Mouse (Mus musculus): ENCODE measurements at regions not wholly inside any gene's neighbourhood (a gene's known extent, or its start where the extent isn't known, plus 50 kb on each side); places are given as distances from the start of the nearest gene placed in this dataset.
A peak's percentile ranks its signal among the peaks of the same experiment; 100 is the strongest.
"Not testable (repeated sequence)": the region's sequence is repeated elsewhere in the genome, so short reads cannot be mapped to it uniquely, and the experiment has no call there.

DNA sequence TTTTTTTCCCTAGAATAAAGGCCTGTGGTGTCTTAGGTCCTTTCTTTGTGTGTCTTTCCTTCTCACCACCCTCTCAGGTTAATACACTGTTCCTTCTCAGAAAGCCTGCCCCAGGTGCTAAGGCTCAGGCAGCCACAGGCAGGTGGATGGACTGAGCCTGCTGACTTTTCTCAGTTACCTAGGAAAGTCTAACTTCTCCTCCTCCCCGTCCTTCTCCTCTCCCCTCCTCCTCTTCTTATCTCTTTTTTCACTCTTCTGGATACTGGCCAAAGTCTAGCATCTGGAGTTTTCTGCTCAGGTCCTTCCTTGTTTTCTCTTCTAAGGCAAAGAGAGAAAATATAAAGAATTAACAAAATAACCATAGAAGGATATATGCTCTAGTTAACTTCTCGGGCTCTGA, 260.5 kb downstream of the Dad1 start:
- DNase-seq (ENCODE audit: low spot score): no peak

- DNase-seq (ENCODE audit: low spot score): no peak
Measured at GRCm38 (mm10) chr14:53992712-53993286, 261.1 kb downstream of the Dad1 start.

DNA sequence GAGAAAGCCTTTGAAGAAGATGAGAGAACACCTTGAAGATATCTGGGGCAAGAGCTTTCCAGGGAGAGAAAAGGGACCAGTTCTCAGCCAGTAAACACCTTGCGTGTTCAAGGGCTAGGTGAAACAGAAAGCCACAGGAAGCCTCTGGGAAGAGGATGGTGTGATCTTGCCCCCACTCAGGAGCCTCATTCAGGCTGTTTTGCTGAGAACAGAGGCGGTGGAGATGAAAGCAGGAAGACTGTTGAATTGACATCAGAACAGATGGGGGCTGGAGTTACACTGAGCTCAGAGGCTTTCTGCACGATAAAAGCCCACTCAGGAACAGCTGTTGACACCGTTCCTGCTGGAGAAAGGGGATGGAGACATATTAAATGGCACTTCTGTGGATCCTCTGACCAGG, 262.5 kb downstream of the Dad1 start:
- no peak for DNase-seq (ENCODE audit: low spot score)

GRCm38 (mm10) chr14:53980771-53981170, 273.1 kb downstream of the Dad1 start:
- DNase-seq (ENCODE audit: low spot score): no peak

GRCm38 (mm10) chr14:53961426-53961825, 292.5 kb downstream of the Dad1 start:
- DNase-seq (ENCODE audit: low spot score): not testable (repeated sequence)

DNA sequence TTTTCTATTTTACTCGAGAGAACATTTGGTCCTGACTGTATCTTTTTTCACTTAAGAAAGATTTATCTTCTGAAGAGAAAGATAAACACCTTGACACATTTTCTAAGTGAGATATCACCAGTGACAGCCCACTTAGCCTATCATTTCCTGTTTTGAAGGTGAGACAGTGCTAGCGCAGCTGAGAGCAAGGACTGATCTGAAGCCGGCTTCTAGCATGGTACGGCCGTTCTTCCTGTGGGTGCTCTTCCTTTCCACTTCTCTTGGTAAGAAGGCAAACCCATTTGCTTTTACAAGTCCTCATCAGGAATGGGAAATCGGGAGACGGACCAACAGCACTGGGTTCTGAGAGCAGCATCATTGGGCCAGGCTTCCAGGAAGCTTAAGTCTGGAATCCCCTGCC, 293.1 kb downstream of the Dad1 start:
- DNase-seq (ENCODE audit: low spot score): no peak

DNA sequence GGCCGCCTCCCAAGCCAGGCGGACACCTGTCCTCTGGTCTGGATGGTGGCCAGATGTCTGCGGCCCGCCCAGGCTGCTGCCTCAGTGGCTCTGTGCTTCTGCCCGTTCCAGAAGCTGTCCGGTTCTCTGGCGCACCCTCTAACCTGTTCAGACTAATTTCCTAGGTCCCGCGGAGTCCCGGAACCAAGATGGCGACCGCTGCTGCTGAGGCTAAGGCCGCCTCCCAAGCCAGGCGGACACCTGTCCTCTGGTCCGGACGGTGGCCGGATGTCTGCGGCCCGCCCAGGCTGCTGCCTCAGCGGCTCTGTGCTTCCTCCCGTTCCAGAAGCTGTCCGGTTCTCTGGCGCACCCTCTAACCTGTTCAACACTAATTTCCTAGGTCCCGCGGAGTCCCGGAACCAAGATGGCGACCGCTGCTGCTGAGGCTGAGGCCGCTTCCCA, 318.1 kb downstream of the Dad1 start:
- not testable (repeated sequence) for DNase-seq (ENCODE audit: low spot score)

DNA sequence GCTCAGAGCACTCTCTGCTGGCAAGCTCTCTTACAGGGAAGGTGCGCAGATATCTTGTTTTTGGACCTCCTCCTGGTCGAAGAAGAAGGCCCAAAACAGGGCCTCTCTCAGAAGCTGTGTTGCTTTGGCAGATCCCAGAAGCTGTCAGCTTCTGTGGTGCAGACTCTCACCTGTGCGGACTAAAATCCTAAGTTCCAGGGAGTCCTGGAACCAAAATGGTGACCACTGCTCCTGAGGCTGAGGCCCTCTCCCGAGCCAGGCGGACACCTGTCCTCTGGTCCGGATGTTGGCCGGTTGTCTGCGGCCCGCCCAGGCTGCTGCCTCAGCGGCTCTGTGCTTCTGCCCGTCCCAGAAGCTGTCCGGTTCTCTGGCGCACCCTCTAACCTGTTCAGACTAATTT, 318.6 kb downstream of the Dad1 start:
- DNase-seq (ENCODE audit: low spot score): peak; percentile 29

GRCm38 (mm10) chr14:53910871-53911270, 343.0 kb downstream of the Dad1 start:
- no peak for DNase-seq (ENCODE audit: low spot score)

DNA sequence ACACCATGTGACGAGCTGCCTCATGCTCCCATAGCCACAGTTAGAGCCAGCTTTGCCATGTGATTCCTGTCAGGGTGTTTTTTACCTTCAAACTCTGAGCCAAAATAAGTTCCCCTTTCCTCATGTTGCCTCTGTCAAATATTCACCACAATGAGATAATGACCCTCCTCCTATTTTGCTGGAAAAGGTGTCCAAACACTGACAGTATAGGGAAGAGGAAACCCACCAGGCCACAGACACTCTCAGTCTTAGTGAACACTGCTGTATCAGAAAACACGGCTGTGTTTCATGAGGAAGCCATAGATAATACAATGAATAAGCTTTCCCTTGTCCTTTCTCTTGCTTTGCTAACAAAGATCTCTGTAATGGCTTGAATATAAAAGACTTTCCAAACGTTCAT, 349.3 kb downstream of the Dad1 start:
- DNase-seq (ENCODE audit: low spot score): no peak

DNA sequence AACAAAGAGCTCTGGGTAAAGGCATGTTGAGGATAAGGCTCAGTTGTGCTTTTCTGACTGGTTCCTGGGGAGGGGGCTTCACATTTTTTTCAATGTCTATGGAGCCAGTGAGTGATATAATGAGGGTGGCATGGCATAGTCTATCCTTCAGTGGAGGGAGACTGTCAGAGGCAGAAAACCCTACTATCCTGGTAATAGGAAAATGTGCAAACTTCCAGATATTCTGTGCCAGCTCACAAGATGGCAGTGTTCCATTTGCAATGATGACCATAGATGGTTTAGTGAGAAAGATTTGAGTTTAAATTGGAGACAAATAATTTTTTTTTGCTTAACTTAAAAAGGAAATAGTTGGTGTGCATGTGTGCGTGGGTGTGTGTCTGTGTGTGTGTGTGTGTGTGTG, 352.8 kb downstream of the Dad1 start:
- no peak for DNase-seq (ENCODE audit: low spot score)

- no peak for DNase-seq (ENCODE audit: low spot score)
Measured at GRCm38 (mm10) chr14:53881304-53881703, 372.6 kb downstream of the Dad1 start.

DNA sequence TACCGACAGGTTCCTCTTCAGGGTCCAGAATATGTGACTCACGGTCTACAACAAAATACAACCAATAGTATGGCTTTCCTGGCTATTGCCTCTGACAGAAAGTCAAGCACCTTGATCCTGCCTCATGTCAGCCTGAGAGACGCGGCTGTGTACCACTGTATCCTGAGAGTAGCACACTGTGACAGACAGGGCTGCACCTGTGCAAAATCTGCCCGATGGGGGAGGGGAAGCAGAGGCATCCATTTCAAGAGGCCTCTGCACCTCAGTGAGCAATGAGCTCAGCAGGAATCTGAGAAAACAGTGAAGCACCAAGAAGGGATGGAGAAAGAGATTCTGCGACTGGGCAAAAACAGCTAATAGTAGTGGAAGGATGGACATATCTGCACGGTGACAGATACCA, 377.3 kb downstream of the Dad1 start:
- DNase-seq (ENCODE audit: low spot score): no peak

GRCm38 (mm10) chr14:53875736-53876135, 378.2 kb downstream of the Dad1 start:
- DNase-seq (ENCODE audit: low spot score): no peak

- no peak for DNase-seq (ENCODE audit: low spot score)
Measured at GRCm38 (mm10) chr14:53847049-53847448, 406.9 kb downstream of the Dad1 start.

DNA sequence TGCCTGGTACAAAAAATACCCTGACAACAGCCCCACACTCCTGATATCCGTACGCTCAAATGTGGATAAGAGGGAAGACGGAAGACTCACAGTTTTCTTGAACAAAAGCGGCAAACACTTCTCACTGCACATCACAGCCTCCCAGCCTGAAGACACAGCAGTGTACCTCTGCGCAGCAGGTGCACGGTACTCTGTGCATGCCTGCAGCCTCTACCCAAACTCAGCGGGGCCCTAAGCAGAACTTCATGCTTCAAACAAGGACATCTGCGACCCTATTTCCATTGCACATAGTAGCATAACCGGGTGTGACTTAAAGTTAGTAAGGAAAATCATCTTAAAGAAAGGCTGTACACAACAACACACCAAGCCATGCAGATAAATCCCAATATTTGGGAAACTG, 408.3 kb downstream of the Dad1 start:
- no peak for DNase-seq (ENCODE audit: low spot score)

- no peak for DNase-seq (ENCODE audit: low spot score)
Measured at GRCm38 (mm10) chr14:53832553-53832952, 421.4 kb downstream of the Dad1 start.

- DNase-seq (ENCODE audit: low spot score): no peak
Measured at GRCm38 (mm10) chr14:53831651-53832050, 422.3 kb downstream of the Dad1 start.

GRCm38 (mm10) chr14:53830717-53831116, 423.2 kb downstream of the Dad1 start:
- no peak for DNase-seq (ENCODE audit: low spot score)

DNA sequence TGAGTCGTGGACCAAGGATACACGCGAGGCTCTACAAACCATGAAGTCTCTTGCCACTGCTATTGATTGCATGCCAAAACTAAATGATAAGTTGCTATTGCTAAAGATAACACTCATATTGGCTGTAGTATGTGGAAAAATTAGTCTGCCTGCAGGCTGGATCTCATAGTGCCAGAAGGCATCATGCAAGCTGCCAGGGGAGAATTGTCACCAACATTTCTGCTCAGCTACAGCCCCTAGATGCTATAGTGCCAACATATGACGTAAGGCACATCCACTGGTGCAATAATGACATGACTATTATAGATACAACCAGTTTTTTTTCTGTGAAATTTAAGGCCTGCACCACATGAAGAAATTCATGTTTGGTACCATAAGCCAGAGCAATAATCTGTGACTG, 427.1 kb downstream of the Dad1 start:
- DNase-seq (ENCODE audit: low spot score): peak; percentile 13

- DNase-seq (ENCODE audit: low spot score): peak; percentile 83
Measured at GRCm38 (mm10) chr14:53806231-53806630, 447.7 kb downstream of the Dad1 start.

DNA sequence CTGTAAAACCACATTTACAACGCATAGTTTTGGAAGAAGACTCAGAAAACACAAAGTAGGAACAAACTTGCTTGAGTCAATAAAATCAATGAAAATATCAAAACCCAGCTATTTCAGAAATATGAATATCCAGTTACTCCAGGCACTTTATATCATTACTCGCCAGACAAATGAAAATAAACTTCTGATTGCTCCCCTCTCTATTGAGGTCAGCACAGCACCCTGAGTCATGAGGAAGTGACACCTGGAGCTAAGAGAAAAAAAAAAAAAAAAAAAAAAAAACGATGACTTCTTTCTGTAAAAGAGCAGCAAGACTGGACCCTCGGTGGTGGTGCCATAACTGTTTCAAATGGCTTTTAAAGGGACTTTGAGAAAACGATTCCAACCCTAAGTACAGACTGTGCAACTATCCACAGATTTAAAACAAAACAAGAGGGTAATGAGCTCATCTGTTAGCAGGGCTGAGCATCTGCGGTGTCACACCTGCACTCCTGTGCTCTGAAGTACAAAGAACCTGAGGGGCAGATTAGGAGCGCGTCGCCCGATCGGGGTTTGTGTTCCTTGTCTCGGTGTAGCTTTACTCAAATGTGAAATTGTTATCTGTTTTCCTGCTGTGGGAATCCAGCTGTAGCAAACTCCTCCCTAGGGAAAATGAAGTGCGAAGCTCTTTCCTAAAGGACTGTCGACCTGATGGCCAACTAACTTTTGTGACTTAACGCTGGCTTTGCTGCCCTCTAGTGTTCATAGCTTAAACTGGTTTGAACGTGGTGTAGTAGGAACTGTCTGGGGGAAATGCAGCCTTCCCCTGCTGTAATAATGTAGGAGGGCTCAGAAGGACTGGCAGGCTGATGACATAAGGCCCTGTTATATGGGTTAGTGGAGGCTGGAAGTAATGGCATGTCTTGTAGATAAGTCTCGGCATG, 449.9 kb downstream of the Dad1 start:
- peak; percentile 31 for DNase-seq (ENCODE audit: low spot score)

DNA sequence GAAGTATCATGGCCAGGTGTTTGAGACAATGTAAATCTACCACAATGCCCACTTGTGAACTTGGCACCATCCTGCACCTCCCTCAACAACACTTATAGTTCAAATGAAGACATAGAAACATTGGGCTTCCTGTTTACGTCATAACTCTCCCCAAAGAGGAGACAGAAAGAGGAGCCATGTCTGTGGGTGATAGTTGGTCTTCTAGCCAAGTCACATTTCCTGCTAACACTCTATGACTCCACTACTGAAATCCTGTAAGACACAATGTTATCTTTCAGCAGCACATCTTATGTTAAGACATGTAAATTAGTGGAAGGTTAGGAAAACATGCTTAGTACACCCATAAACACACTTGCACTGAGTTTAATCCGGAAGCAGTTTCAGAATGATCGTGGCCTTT, 451.4 kb downstream of the Dad1 start:
- DNase-seq (ENCODE audit: low spot score): no peak

Data from layer of hippocampus, adult 9-10 months (tissue).